In genomic region chr11:79267171-79267570, GRCm38 (mm10) we compare ENCODE assay signal across 11 mouse cellular contexts. TPM values are rescaled to one million over a fixed set of nuclear protein-coding genes. Genes with fewer than 3 reads are reported as not detected.
DNase-seq lines count a peak whose midpoint lies in the region; ATAC-seq lines count a peak whose summit lies in the region.
"Had no signal": no experiment of that assay in that cellular context is flagged by ENCODE, and none has a peak within 500 bp of the region (broad histone marks: within the 10 kb centered on the region; RNA-seq: fewer than 3 reads in every experiment).

No protein-coding gene starts in this region.

- no peak overlapping the region for H3K9ac ChIP-seq in embryonic facial prominence, embryonic 13.5 days
- no peak overlapping the region for H3K9ac ChIP-seq in limb, embryonic 15.5 days
- no peak overlapping the region for H3K9ac ChIP-seq in midbrain, embryonic 13.5 days (replicated peaks)

- no peaks in the 10 kb centered on the region for H3K36me3 ChIP-seq in embryonic facial prominence, embryonic 13.5 days
- H3K36me3 ChIP-seq in limb, embryonic 15.5 days, result no peaks in the 10 kb centered on the region
- H3K36me3 ChIP-seq in midbrain, embryonic 13.5 days, result no peaks in the 10 kb centered on the region

- peak; percentile 30 for DNase-seq in kidney, adult 11 months
- no peak for DNase-seq in kidney, adult 8-10 months
- DNase-seq in heart, postnatal 36 days, result peak; percentile 16 to 36
- DNase-seq in cerebellum, adult 11-12 months, result no peak

- no peaks in the 10 kb centered on the region for H3K27me3 ChIP-seq in embryonic facial prominence, embryonic 13.5 days
- H3K27me3 ChIP-seq in limb, embryonic 15.5 days, result no peaks in the 10 kb centered on the region
- H3K27me3 ChIP-seq in midbrain, embryonic 13.5 days, result no peaks in the 10 kb centered on the region

- ATAC-seq in embryonic facial prominence, embryonic 13.5 days (ENCODE audit: insufficient number of reproducible peaks, insufficient read depth, low FRiP score, low TSS enrichment, low read depth), result no peak
- peak; percentile 88 for ATAC-seq in limb, embryonic 15.5 days (ENCODE audit: insufficient number of reproducible peaks, low FRiP score, low TSS enrichment, low read depth)
- ATAC-seq in megakaryocyte-erythroid progenitor cell, adult 5-6 weeks (replicated peaks; ENCODE audit: low FRiP score, low TSS enrichment, poor library complexity, severe bottlenecking), result no peak
- ATAC-seq in midbrain, embryonic 13.5 days, result no peak

- no peak overlapping the region for H3K4me2 ChIP-seq in embryonic facial prominence, embryonic 13.5 days
- H3K4me2 ChIP-seq in limb, embryonic 15.5 days, result no peak overlapping the region
- H3K4me2 ChIP-seq in midbrain, embryonic 13.5 days (replicated peaks), result no peak overlapping the region

- peak overlapping the region; percentile 71 for H3K27ac ChIP-seq in embryonic facial prominence, embryonic 13.5 days
- H3K27ac ChIP-seq in limb, embryonic 15.5 days, result peak overlapping the region; percentile 83
- H3K27ac ChIP-seq in midbrain, embryonic 13.5 days, result no peak overlapping the region

- no peaks in the 10 kb centered on the region for H3K9me3 ChIP-seq in embryonic facial prominence, embryonic 13.5 days
- H3K9me3 ChIP-seq in limb, embryonic 15.5 days, result no peaks in the 10 kb centered on the region
- H3K9me3 ChIP-seq in midbrain, embryonic 13.5 days, result no peaks in the 10 kb centered on the region

- intact Hi-C loops in heart, postnatal 36 days (cut with DNase I), result no loop called here

- no peak overlapping the region for H3K4me3 ChIP-seq in embryonic facial prominence, embryonic 13.5 days
- no peak overlapping the region for H3K4me3 ChIP-seq in limb, embryonic 15.5 days
- H3K4me3 ChIP-seq in midbrain, embryonic 13.5 days (replicated peaks), result no peak overlapping the region

- peaks cover 8% of the 10 kb centered on the region; the same call in 1 of the 2 replicates for H3K4me1 ChIP-seq in embryonic facial prominence, embryonic 13.5 days
- H3K4me1 ChIP-seq in limb, embryonic 15.5 days, result peaks cover 22% of the 10 kb centered on the region; the same call in 1 of the 2 replicates
- H3K4me1 ChIP-seq in midbrain, embryonic 13.5 days (replicated peaks), result 0 out of 2 replicates have a peak, but pooled peaks cover 5% of the 10 kb centered on the region

- 11% methylated on average over 1 of the region's 1 CpGs for WGBS in embryonic facial prominence, embryonic 13.5 days
- WGBS in limb, embryonic 15.5 days, result 9% methylated on average over 1 of the region's 1 CpGs
- 52% methylated on average over 1 of the region's 1 CpGs for WGBS in midbrain, embryonic 13.5 days

RNA-seq across cellular contexts. Expression of gene Wsb1, which starts 12.7 kb away (rescaled TPM):
- polyA plus RNA-seq in embryonic facial prominence, embryonic 13.5 days (2015; fragmentation: Nextera tagmentation; extraction: Ambion mirVana), result 339 and 403 TPM in 2 replicates
- 10 to 100 TPM; 14.7 to 14.9 TPM for total RNA-seq in heart, postnatal 36 days (2021)
- 248 and 274 TPM in 2 replicates for polyA plus RNA-seq in limb, embryonic 15.5 days (2015; fragmentation: Nextera tagmentation; extraction: Ambion mirVana)
- 45.0 and 45.9 TPM in 2 replicates for total RNA-seq in megakaryocyte-erythroid progenitor cell, adult 5-6 weeks (2014; fragmentation: Nextera tagmentation)
- total RNA-seq in megakaryocyte-erythroid progenitor cell, adult 5-6 weeks (2017), result 45.1 and 57.4 TPM in 2 replicates
- 517 and 614 TPM in 2 replicates for polyA plus RNA-seq in midbrain, embryonic 13.5 days (2015; fragmentation: Nextera tagmentation; extraction: Ambion mirVana)

RNA-seq across cellular contexts. Expression of gene Gm9964, which starts 29.5 kb away (rescaled TPM):
- not detected in 2 replicates for polyA plus RNA-seq in embryonic facial prominence, embryonic 13.5 days (2015; fragmentation: Nextera tagmentation; extraction: Ambion mirVana)
- not detected for total RNA-seq in heart, postnatal 36 days (2021)
- polyA plus RNA-seq in limb, embryonic 15.5 days (2015; fragmentation: Nextera tagmentation; extraction: Ambion mirVana), result not detected in 2 replicates
- not detected in 2 replicates for total RNA-seq in megakaryocyte-erythroid progenitor cell, adult 5-6 weeks (2014; fragmentation: Nextera tagmentation)
- total RNA-seq in megakaryocyte-erythroid progenitor cell, adult 5-6 weeks (2017), result not detected in 2 replicates
- polyA plus RNA-seq in midbrain, embryonic 13.5 days (2015; fragmentation: Nextera tagmentation; extraction: Ambion mirVana), result not detected in 2 replicates
- total RNA-seq: common myeloid progenitor, adult 5-6 weeks; liver, adult 2 months had no signal
- polyA plus RNA-seq: liver, adult 2 months; small intestine, adult 2 months had no signal

Comparison
In these comparisons a context has a peak if more than half of its experiments do, and no peak if none do; other contexts are left out.
1. DNase-seq: peak in kidney, adult 11 months (single experiment) and heart, postnatal 36 days (2 of 2); none in kidney, adult 8-10 months (0 of 2) and cerebellum, adult 11-12 months (single experiment).